Mouse (Mus musculus) layer of hippocampus, postnatal 25 days (tissue): Measurements from ENCODE around the gene Fam160a1. TPM values are rescaled to one million over a fixed set of nuclear protein-coding genes. Genes with fewer than 3 reads are reported as not detected.

Source experiments
- DNase-seq, 2 experiments: peaks; one replicate each; pipeline ENCODE4 v3.0.0; 2022; ENCODE audit warnings: mixed read lengths in 2 of 2, low spot score in 1 of 2; ENCODE audit errors: extremely low spot score in 1 of 2
- total RNA-seq, 2 experiments: library from RNA; stranded (reverse); gene quantifications; 2 replicates each; pipeline ENCODE4 v1.2.3; 2021

Fam160a1 gene
- total RNA-seq, 2 experiments from 2014 or later: 10.6 to 10.7 TPM

- DNase-seq: no peak
Observed at GRCm38 (mm10) chr3:85685271-85685670, 131.8 kb downstream of the Fam160a1 start.

GRCm38 (mm10) chr3:85683618-85684017 lies 133.5 kb downstream of the Fam160a1 start:
- DNase-seq: no peak

GRCm38 (mm10) chr3:85681136-85681535 lies 136.0 kb downstream of the Fam160a1 start:
- DNase-seq: no peak

GRCm38 (mm10) chr3:85679960-85680359 lies 137.1 kb downstream of the Fam160a1 start:
- DNase-seq: no peak

GRCm38 (mm10) chr3:85679312-85679933 lies 137.7 kb downstream of the Fam160a1 start:
- DNase-seq: no peak

- DNase-seq: no peak
Observed at GRCm38 (mm10) chr3:85677952-85678351, 139.1 kb downstream of the Fam160a1 start.

GRCm38 (mm10) chr3:85677133-85677532 lies 140.0 kb downstream of the Fam160a1 start:
- no peak for DNase-seq

GRCm38 (mm10) chr3:85669844-85670243 lies 147.2 kb downstream of the Fam160a1 start:
- DNase-seq: no peak

GRCm38 (mm10) chr3:85667683-85668082 lies 149.4 kb downstream of the Fam160a1 start:
- DNase-seq: no peak

GRCm38 (mm10) chr3:85666736-85667135 lies 150.4 kb downstream of the Fam160a1 start:
- no peak for DNase-seq

- no peak for DNase-seq
Observed at GRCm38 (mm10) chr3:85666166-85666565, 150.9 kb downstream of the Fam160a1 start.

GRCm38 (mm10) chr3:85664591-85665171 lies 152.4 kb downstream of the Fam160a1 start:
- DNase-seq: no peak

- DNase-seq: no peak
Observed at GRCm38 (mm10) chr3:85663826-85664225, 153.3 kb downstream of the Fam160a1 start.

- no peak for DNase-seq
Observed at GRCm38 (mm10) chr3:85661926-85662813, 154.9 kb downstream of the Fam160a1 start.

- DNase-seq: no peak
Observed at GRCm38 (mm10) chr3:85659681-85660080, 157.4 kb downstream of the Fam160a1 start.

GRCm38 (mm10) chr3:85655538-85655937 lies 161.6 kb downstream of the Fam160a1 start:
- no peak for DNase-seq

- no peak for DNase-seq
Observed at GRCm38 (mm10) chr3:85652727-85653665, 164.1 kb downstream of the Fam160a1 start.

- DNase-seq: no peak
Observed at GRCm38 (mm10) chr3:85649176-85649575, 167.9 kb downstream of the Fam160a1 start.

GRCm38 (mm10) chr3:85645517-85646004 lies 171.5 kb downstream of the Fam160a1 start:
- DNase-seq: no peak

GRCm38 (mm10) chr3:85644814-85645213 lies 172.3 kb downstream of the Fam160a1 start:
- DNase-seq: no peak
